Mouse (Mus musculus): ENCODE measurements around the gene Iqgap3.

GRCm38 (mm10) chr3:88140903-88141430, 59.2 kb downstream of the Iqgap3 start:
- TF ChIP-seq POLR2A (IDR thresholded peaks at IDR 0.05; ENCODE audit: low read depth, low read length) (no peak), CTCF (conservative IDR thresholded peaks at IDR 0.05; ENCODE audit: insufficient read depth, insufficient read length, low read depth, low read length) (no peak)
